Mouse (Mus musculus): ENCODE measurements around the gene Olfr370. TPM values are rescaled to one million over a fixed set of nuclear protein-coding genes. Genes with fewer than 3 reads are reported as not detected.
A peak's percentile ranks its signal among the peaks of the same experiment; 100 is the strongest.

Gene Olfr370
- total and polyA plus RNA-seq, 2 experiments from 2014 or later = 0.05 TPM; not detected in 1

- H3K27me3 ChIP-seq (ENCODE audit: insufficient read depth, low read length) = no peaks in the 10 kb centered on the region
- no peak overlapping the region for H3K27ac ChIP-seq
- H3K4me3 ChIP-seq (ENCODE audit: low read length) = no peak overlapping the region
- H3K4me1 ChIP-seq (ENCODE audit: insufficient read depth, low read length) = peaks cover 12% of the 10 kb centered on the region
- H3K36me3 ChIP-seq (ENCODE audit: insufficient read depth, low read length) = no peaks in the 10 kb centered on the region
- ATAC-seq (no peak), DNase-seq (ENCODE audit: low spot score) (no peak)
- H3K9ac ChIP-seq (replicated peaks; ENCODE audit: low read length) = no peak overlapping the region
- H3K9me3 ChIP-seq (ENCODE audit: low read length) = no peaks in the 10 kb centered on the region
- WGBS = 73% methylated on average over 4 of the region's 4 CpGs
- no peak overlapping the region for H3K4me2 ChIP-seq (ENCODE audit: low read depth, low read length)
- TF ChIP-seq CTCF (IDR thresholded peaks at IDR 0.05; ENCODE audit: low read depth) = no peak
These were observed 27.7 kb downstream of the Olfr370 start for GRCm38 (mm10) chr8:83563246-83563645.

- Histone ChIP-seq H3K4me3 (ENCODE audit: low read length) (no peak overlapping the region), H3K4me2 (ENCODE audit: low read depth, low read length) (peak overlapping the region; percentile 96; the same call in 1 of the 2 replicates), H3K27ac (0 out of 2 replicates have a peak overlapping the region, but pooled peaks have one; percentile 87), H3K9me3 (ENCODE audit: low read length) (no peaks in the 10 kb centered on the region), H3K27me3 (ENCODE audit: insufficient read depth, low read length) (no peaks in the 10 kb centered on the region), H3K9ac (replicated peaks; ENCODE audit: low read length) (no peak overlapping the region), H3K4me1 (ENCODE audit: insufficient read depth, low read length) (peaks cover 12% of the 10 kb centered on the region), H3K36me3 (ENCODE audit: insufficient read depth, low read length) (0 out of 2 replicates have a peak, but pooled peaks cover 10% of the 10 kb centered on the region)
- DNase-seq (ENCODE audit: low spot score) (no peak), ATAC-seq (peak; percentile 3; the same call in 1 of the 2 replicates)
- 76% methylated on average over 9 of the region's 9 CpGs for WGBS
- TF ChIP-seq CTCF (IDR thresholded peaks at IDR 0.05; ENCODE audit: low read depth) = no peak
These were observed 30.3 kb downstream of the Olfr370 start for GRCm38 (mm10) chr8:83565731-83566375.

GRCm38 (mm10) chr8:83566469-83567395, 31.2 kb downstream of the Olfr370 start, which contains the start of gene Ndufb7:
TSS of gene Ndufb7 (plus strand) at chr8:83566671.
- no peaks in the 10 kb centered on the region for H3K9me3 ChIP-seq (ENCODE audit: low read length)
- peak within 1 kb of the TSS; percentile 96 for H3K4me2 ChIP-seq (ENCODE audit: low read depth, low read length)
- DNase-seq (ENCODE audit: low spot score) (peak; percentile 95), ATAC-seq (peak; percentile 91)
- WGBS = under 1% methylated on average over 48 of the region's 48 CpGs
- H3K4me3 ChIP-seq (ENCODE audit: low read length) = peak within 1 kb of the TSS; percentile 80
- H3K9ac ChIP-seq (replicated peaks; ENCODE audit: low read length) = peak within 1 kb of the TSS; percentile 82
- H3K27me3 ChIP-seq (ENCODE audit: insufficient read depth, low read length) = no peaks in the 10 kb centered on the region
- TF ChIP-seq CTCF (IDR thresholded peaks at IDR 0.05; ENCODE audit: low read depth) = peak; percentile 100
- peak within 1 kb of the TSS; percentile 87 for H3K27ac ChIP-seq
- H3K36me3 ChIP-seq (ENCODE audit: insufficient read depth, low read length) = peaks cover 18% of the 10 kb centered on the region; the same call in 1 of the 2 replicates
- peaks cover 12% of the 10 kb centered on the region for H3K4me1 ChIP-seq (ENCODE audit: insufficient read depth, low read length)

GRCm38 (mm10) chr8:83567668-83568067, 32.1 kb downstream of the Olfr370 start:
- Histone ChIP-seq H3K4me1 (ENCODE audit: insufficient read depth, low read length) (peaks cover 12% of the 10 kb centered on the region), H3K27me3 (ENCODE audit: insufficient read depth, low read length) (no peaks in the 10 kb centered on the region), H3K9me3 (ENCODE audit: low read length) (no peaks in the 10 kb centered on the region), H3K4me3 (ENCODE audit: low read length) (peak overlapping the region; percentile 80), H3K9ac (replicated peaks; ENCODE audit: low read length) (peak overlapping the region; percentile 82), H3K27ac (peak overlapping the region; percentile 87; the same call in 1 of the 2 replicates), H3K4me2 (ENCODE audit: low read depth, low read length) (peak overlapping the region; percentile 96), H3K36me3 (ENCODE audit: insufficient read depth, low read length) (peaks cover 27% of the 10 kb centered on the region)
- no peak for TF ChIP-seq CTCF (IDR thresholded peaks at IDR 0.05; ENCODE audit: low read depth)
- 59% methylated on average over 3 of the region's 3 CpGs for WGBS
- DNase-seq (ENCODE audit: low spot score) (no peak), ATAC-seq (no peak)

- no peaks in the 10 kb centered on the region for H3K27me3 ChIP-seq (ENCODE audit: insufficient read depth, low read length)
- peak overlapping the region; percentile 96 for H3K4me2 ChIP-seq (ENCODE audit: low read depth, low read length)
- no peak for ATAC-seq
- no peaks in the 10 kb centered on the region for H3K9me3 ChIP-seq (ENCODE audit: low read length)
- H3K4me3 ChIP-seq (ENCODE audit: low read length) = no peak overlapping the region
- DNase-seq (ENCODE audit: low spot score) = no peak
- H3K9ac ChIP-seq (replicated peaks; ENCODE audit: low read length) = 0 out of 2 replicates have a peak overlapping the region, but pooled peaks have one; percentile 82
- WGBS = 78% methylated on average over 5 of the region's 5 CpGs
- peaks cover 32% of the 10 kb centered on the region for H3K36me3 ChIP-seq (ENCODE audit: insufficient read depth, low read length)
- H3K27ac ChIP-seq = no peak overlapping the region
- H3K4me1 ChIP-seq (ENCODE audit: insufficient read depth, low read length) = peaks cover 12% of the 10 kb centered on the region
- no peak for TF ChIP-seq CTCF (IDR thresholded peaks at IDR 0.05; ENCODE audit: low read depth)
These were observed 32.5 kb downstream of the Olfr370 start for GRCm38 (mm10) chr8:83568128-83568527.

- no peaks in the 10 kb centered on the region for H3K27me3 ChIP-seq (ENCODE audit: insufficient read depth, low read length)
- no peak overlapping the region for H3K27ac ChIP-seq
- peaks cover 12% of the 10 kb centered on the region for H3K4me1 ChIP-seq (ENCODE audit: insufficient read depth, low read length)
- no peaks in the 10 kb centered on the region for H3K9me3 ChIP-seq (ENCODE audit: low read length)
- H3K4me3 ChIP-seq (ENCODE audit: low read length) = no peak overlapping the region
- no peak overlapping the region for H3K9ac ChIP-seq (replicated peaks; ENCODE audit: low read length)
- no peak for ATAC-seq
- WGBS = 74% methylated on average over 5 of the region's 5 CpGs
- peaks cover 34% of the 10 kb centered on the region for H3K36me3 ChIP-seq (ENCODE audit: insufficient read depth, low read length)
- H3K4me2 ChIP-seq (ENCODE audit: low read depth, low read length) = no peak overlapping the region
- no peak for DNase-seq (ENCODE audit: low spot score)
- TF ChIP-seq CTCF (IDR thresholded peaks at IDR 0.05; ENCODE audit: low read depth) = no peak
These were observed 33.2 kb downstream of the Olfr370 start for GRCm38 (mm10) chr8:83568755-83569154.
